Mouse (Mus musculus) ES-E14 (cell line): ENCODE measurements around the gene Olfr275.

Experiments used
- MAFK ChIP-seq: IDR thresholded peaks from 2 replicates; pipeline ENCODE4 v1.6.1; 2014; ENCODE audit warnings: mild to moderate bottlenecking, low read depth, low read length, inconsistent platforms; ENCODE audit not compliant: insufficient read depth
- ZC3H11A ChIP-seq: IDR thresholded peaks from 2 replicates; pipeline ENCODE4 v1.6.1; 2012; ENCODE audit warnings: low read depth, mild to moderate bottlenecking, inconsistent platforms, low read length, borderline replicate concordance

GRCm38 (mm10) chr4:52814304-52814703 lies at the start of gene Olfr275:
- TF ChIP-seq ZC3H11A (no peak), MAFK (no peak)
